Mouse (Mus musculus) retina, embryonic 14.5 days (tissue): ENCODE measurements around the gene 1700017D01Rik.

Experiments
- DNase-seq: peaks from one replicate; pipeline ENCODE4 v3.0.0-alpha.2; 2015; ENCODE audit warnings: low spot score

Gene 1700017D01Rik

GRCm38 (mm10) chr19:11048009-11048408 lies 82.7 kb downstream of the 1700017D01Rik start:
- DNase-seq: no peak
